24 mouse cellular contexts compared by ENCODE assay signal in the genomic region with DNA sequence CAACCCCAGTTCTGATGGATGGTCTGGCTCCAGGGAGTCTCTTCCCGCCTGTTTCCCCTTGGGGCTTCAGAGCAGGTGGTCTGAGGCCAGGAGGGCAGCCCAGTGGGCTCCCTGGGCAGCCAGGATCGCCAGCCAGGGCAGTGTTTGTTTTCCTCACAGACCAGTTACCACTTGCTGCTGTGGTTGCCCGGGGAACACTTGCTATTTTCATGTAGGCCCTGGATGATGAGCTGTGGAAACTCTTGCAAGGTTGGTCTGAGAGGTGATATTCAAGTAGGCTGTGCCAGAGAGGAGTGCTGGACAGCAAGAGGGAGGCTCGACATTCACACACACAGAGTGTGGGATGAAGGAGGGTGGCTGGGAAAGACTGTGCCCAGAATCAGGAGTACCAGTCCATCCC. TPM values are rescaled to one million over a fixed set of nuclear protein-coding genes. Genes with fewer than 3 reads are reported as not detected.
DNase-seq lines count a peak whose midpoint lies in the region; ATAC-seq lines count a peak whose summit lies in the region.
"Had no signal": no experiment of that assay in that cellular context is flagged by ENCODE, and none has a peak within 500 bp of the region (broad histone marks: within the 10 kb centered on the region; RNA-seq: fewer than 3 reads in every experiment).

No protein-coding gene starts in this region.

- no peak overlapping the region for H3K9ac ChIP-seq in heart, embryonic 11.5 days (ENCODE audit: low read depth, low read length)
- 0 out of 2 replicates have a peak overlapping the region, but pooled peaks have one; percentile 20 for H3K9ac ChIP-seq in heart, embryonic 13.5 days
- H3K9ac ChIP-seq in heart, embryonic 16.5 days (ENCODE audit: low read length) = no peak overlapping the region; the same call in 1 of the 2 replicates
- H3K9ac ChIP-seq: embryonic facial prominence, embryonic 15.5 days; hindbrain, embryonic 13.5 days had no signal

- 35% methylated on average over 4 of the region's 4 CpGs for WGBS in heart, embryonic 11.5 days (ENCODE audit: insufficient replicate concordance)
- 25% methylated on average over 4 of the region's 4 CpGs for WGBS in heart, embryonic 13.5 days
- WGBS in heart, embryonic 16.5 days = 27% methylated on average over 4 of the region's 4 CpGs

- no peaks in the 10 kb centered on the region for H3K9me3 ChIP-seq in heart, embryonic 11.5 days (replicated peaks; ENCODE audit: control insufficient read depth, low read length)
- H3K9me3 ChIP-seq in heart, embryonic 13.5 days = no peaks in the 10 kb centered on the region
- no peaks in the 10 kb centered on the region for H3K9me3 ChIP-seq in heart, embryonic 16.5 days (replicated peaks; ENCODE audit: control insufficient read depth, low read length)
- H3K9me3 ChIP-seq: embryonic facial prominence, embryonic 15.5 days; forebrain, embryonic 10.5 days; G1E; hindbrain, embryonic 13.5 days had no signal

- DNase-seq in gastrocnemius, adult 18-20 months (ENCODE audit: low spot score) = peak; percentile 47
- DNase-seq in gastrocnemius, adult 8-10 months (ENCODE audit: low spot score in 2 of 2) = no peak
- DNase-seq in heart, adult 18-20 months = peak; percentile 54 to 59
- DNase-seq in heart, postnatal 4 days = no peak
- no peak for DNase-seq in kidney, postnatal 4 days
- DNase-seq: adrenal gland, adult 8-10 months; adrenal gland, postnatal 36 days; B cell, adult 2 months; cerebellum, adult 2 months; cerebellum, postnatal 10 days; embryo, embryonic 11 days; kidney, adult 11 months; kidney, adult 9 months had no signal

- H3K27me3 ChIP-seq in heart, embryonic 11.5 days (ENCODE audit: control insufficient read depth, insufficient read depth, low read length) = no peaks in the 10 kb centered on the region
- no peaks in the 10 kb centered on the region for H3K27me3 ChIP-seq in heart, embryonic 13.5 days (replicated peaks)
- H3K27me3 ChIP-seq in heart, embryonic 16.5 days (ENCODE audit: control insufficient read depth, insufficient read depth, low read length) = no peaks in the 10 kb centered on the region
- H3K27me3 ChIP-seq: embryonic facial prominence, embryonic 15.5 days; hindbrain, embryonic 13.5 days had no signal

- H3K27ac ChIP-seq in heart, embryonic 11.5 days (ENCODE audit: low read depth, low read length) = no peak overlapping the region
- H3K27ac ChIP-seq in heart, embryonic 13.5 days (replicated peaks) = peak overlapping the region; percentile 64
- peak overlapping the region; percentile 52; the same call in 1 of the 2 replicates for H3K27ac ChIP-seq in heart, embryonic 16.5 days (ENCODE audit: low read length)
- H3K27ac ChIP-seq: embryonic facial prominence, embryonic 15.5 days; forebrain, embryonic 10.5 days; hindbrain, embryonic 13.5 days; hindbrain, postnatal 0 days had no signal

- H3K4me3 ChIP-seq in heart, embryonic 11.5 days (ENCODE audit: low read depth, low read length) = no peak overlapping the region
- H3K4me3 ChIP-seq in heart, embryonic 13.5 days = no peak overlapping the region
- H3K4me3 ChIP-seq in heart, embryonic 16.5 days (ENCODE audit: low read length) = no peak overlapping the region
- H3K4me3 ChIP-seq: embryonic facial prominence, embryonic 15.5 days; erythroblast, embryonic 14.5 days; forebrain, embryonic 10.5 days; hindbrain, embryonic 13.5 days had no signal

- no peak overlapping the region for H3K4me2 ChIP-seq in heart, embryonic 11.5 days
- no peak overlapping the region for H3K4me2 ChIP-seq in heart, embryonic 13.5 days
- no peak overlapping the region for H3K4me2 ChIP-seq in heart, embryonic 16.5 days (ENCODE audit: low read depth, low read length)
- H3K4me2 ChIP-seq: embryonic facial prominence, embryonic 15.5 days; hindbrain, embryonic 13.5 days had no signal

- H3K36me3 ChIP-seq in heart, embryonic 11.5 days (ENCODE audit: control insufficient read depth, insufficient read depth, low read length) = no peaks in the 10 kb centered on the region
- peaks cover 6% of the 10 kb centered on the region for H3K36me3 ChIP-seq in heart, embryonic 13.5 days
- peaks cover 3% of the 10 kb centered on the region; the same call in 1 of the 2 replicates for H3K36me3 ChIP-seq in heart, embryonic 16.5 days (ENCODE audit: control insufficient read depth, insufficient read depth)

- peaks cover 11% of the 10 kb centered on the region for H3K4me1 ChIP-seq in heart, embryonic 11.5 days (ENCODE audit: control insufficient read depth, insufficient read depth, low read length)
- peaks cover 23% of the 10 kb centered on the region for H3K4me1 ChIP-seq in heart, embryonic 13.5 days
- peaks cover 14% of the 10 kb centered on the region for H3K4me1 ChIP-seq in heart, embryonic 16.5 days (ENCODE audit: control insufficient read depth, insufficient read depth, low read length)
- H3K4me1 ChIP-seq: embryonic facial prominence, embryonic 15.5 days; hindbrain, embryonic 13.5 days had no signal

- no peak for ATAC-seq in heart, embryonic 11.5 days (replicated peaks; ENCODE audit: insufficient number of reproducible peaks, low FRiP score, low TSS enrichment)
- no peak for ATAC-seq in heart, embryonic 13.5 days (ENCODE audit: extremely low read depth, insufficient number of reproducible peaks, low FRiP score, low TSS enrichment)
- ATAC-seq in heart, embryonic 16.5 days (replicated peaks; ENCODE audit: extremely low read depth, insufficient read depth, low FRiP score) = no peak
- ATAC-seq: CD4-positive, CD25-positive, alpha-beta regulatory T cell, adult 4 months; forebrain, embryonic 14.5 days; hindbrain, postnatal 0 days had no signal

RNA-seq across cellular contexts. Expression of gene Nenf, which starts 16.1 kb away (rescaled TPM):
- total RNA-seq in gastrocnemius, adult 18-20 months (2021) = 10 to 100 TPM; 67.8 to 76.9 TPM
- total RNA-seq in gastrocnemius, adult 8-10 months (2022) = 10 to 100 TPM; 58.2 to 77.0 (median 71.4) TPM
- total RNA-seq in heart, adult 18-20 months (2021) = 100 to 1,000 TPM; 101 to 108 TPM
- polyA plus RNA-seq in heart, embryonic 11.5 days (2014; fragmentation: Nextera tagmentation; extraction: Ambion mirVana) = 106 and 111 TPM in 2 replicates
- polyA plus RNA-seq in heart, embryonic 13.5 days (2015; fragmentation: Nextera tagmentation; extraction: Ambion mirVana) = 98.9 and 104 TPM in 2 replicates
- 100 to 1,000 TPM in 1 of 2 experiments, 10 to 100 TPM in 1; 97.3 to 103 TPM for total RNA-seq in heart, postnatal 4 days (2021)
- polyA plus RNA-seq in heart, embryonic 16.5 days (2015; fragmentation: Nextera tagmentation; extraction: Ambion mirVana) = 112 and 114 TPM in 2 replicates

RNA-seq across cellular contexts. Expression of gene Tmem206, which starts 23.8 kb away (rescaled TPM):
- 1 to 10 TPM; 1.1 to 1.5 TPM for total RNA-seq in gastrocnemius, adult 18-20 months (2021)
- 1 to 10 TPM in 1 of 4 experiments, under 1 TPM in 3; 0.68 to 1.9 (median 0.84) TPM for total RNA-seq in gastrocnemius, adult 8-10 months (2022)
- total RNA-seq in heart, adult 18-20 months (2021) = 1 to 10 TPM; 3.1 to 4.0 TPM
- 18.7 and 19.0 TPM in 2 replicates for polyA plus RNA-seq in heart, embryonic 11.5 days (2014; fragmentation: Nextera tagmentation; extraction: Ambion mirVana)
- polyA plus RNA-seq in heart, embryonic 13.5 days (2015; fragmentation: Nextera tagmentation; extraction: Ambion mirVana) = 16.2 and 17.6 TPM in 2 replicates
- 1 to 10 TPM; 5.6 to 6.6 TPM for total RNA-seq in heart, postnatal 4 days (2021)
- 16.5 and 19.4 TPM in 2 replicates for polyA plus RNA-seq in heart, embryonic 16.5 days (2015; fragmentation: Nextera tagmentation; extraction: Ambion mirVana)

Comparison
In these comparisons a context has a peak if more than half of its experiments do, and no peak if none do; other contexts are left out.
1. DNase-seq: peak in gastrocnemius, adult 18-20 months (single experiment) and heart, adult 18-20 months (2 of 2); none in gastrocnemius, adult 8-10 months (0 of 2), heart, postnatal 4 days (single experiment) and kidney, postnatal 4 days (0 of 2).